Mouse (Mus musculus) kidney, adult 2 months (tissue): ENCODE results near the gene Cyp4a32. TPM values are rescaled to one million over a fixed set of nuclear protein-coding genes. Genes with fewer than 3 reads are reported as not detected.
A peak's percentile ranks its signal among the peaks of the same experiment; 100 is the strongest.
"Not testable (repeated sequence)": the region's sequence is repeated elsewhere in the genome, so short reads cannot be mapped to it uniquely, and the experiment has no call there.

Experiments used
- DNase-seq: peaks from one replicate; pipeline ENCODE4 v3.0.0; 2021
- H3K27ac ChIP-seq: fragments of 200-500 bp; 2 replicates; pipeline ENCODE4 v1.5.1; 2012; ENCODE audit warnings: low read depth, low read length, control low read depth, inconsistent platforms; ENCODE audit not compliant: insufficient read depth
- H3K27me3 ChIP-seq: fragments of 200-500 bp; replicated peaks from 2 replicates; pipeline ENCODE4 v1.6.1; 2012; ENCODE audit warnings: mild to moderate bottlenecking, moderate library complexity, low read length, inconsistent platforms; ENCODE audit not compliant: control insufficient read depth, insufficient read depth
- H3K36me3 ChIP-seq: fragments of 200-500 bp; 2 replicates; pipeline ENCODE4 v1.6.1; 2012; ENCODE audit warnings: mild to moderate bottlenecking, moderate library complexity, low read length, inconsistent platforms; ENCODE audit not compliant: control insufficient read depth, insufficient read depth
- H3K4me1 ChIP-seq: fragments of 200-500 bp; 2 replicates; pipeline ENCODE4 v1.6.1; 2011; ENCODE audit warnings: low read length; ENCODE audit not compliant: control insufficient read depth, insufficient read depth
- H3K4me3 ChIP-seq: fragments of 200-500 bp; 2 replicates; pipeline ENCODE4 v1.5.1; 2011; ENCODE audit warnings: mild to moderate bottlenecking, low read depth, low read length, control low read depth; ENCODE audit not compliant: insufficient read depth
- CTCF ChIP-seq: fragments of 200-500 bp; conservative IDR thresholded peaks from 2 replicates; pipeline ENCODE4 v1.5.1; 2011; ENCODE audit warnings: low read depth, mild to moderate bottlenecking, control low read depth, low read length, moderate library complexity, mixed read lengths; ENCODE audit not compliant: insufficient read depth, insufficient read length
- POLR2A ChIP-seq: fragments of 200-500 bp; IDR thresholded peaks from one replicate; pipeline ENCODE4 v1.6.1; 2011; ENCODE audit warnings: low read depth, low read length, control low read depth
- WGBS: fragments of 180-500 bp; shearing (Covaris S2); methylation state at CpG from one replicate; pipeline ENCODE4 v1.1.7; 2018; 5-methylcytosine and 5-hydroxymethylcytosine counted together
- polyA plus RNA-seq: library from polyadenylated mRNA; depleted of rRNA; stranded (reverse); fragments of >200 nt; gene quantifications from 2 replicates; pipeline ENCODE4 v1.2.3, GENCODE M21; 2012

The Cyp4a32 gene
- polyA plus RNA-seq, 1 experiment = 0.91 TPM

DNA sequence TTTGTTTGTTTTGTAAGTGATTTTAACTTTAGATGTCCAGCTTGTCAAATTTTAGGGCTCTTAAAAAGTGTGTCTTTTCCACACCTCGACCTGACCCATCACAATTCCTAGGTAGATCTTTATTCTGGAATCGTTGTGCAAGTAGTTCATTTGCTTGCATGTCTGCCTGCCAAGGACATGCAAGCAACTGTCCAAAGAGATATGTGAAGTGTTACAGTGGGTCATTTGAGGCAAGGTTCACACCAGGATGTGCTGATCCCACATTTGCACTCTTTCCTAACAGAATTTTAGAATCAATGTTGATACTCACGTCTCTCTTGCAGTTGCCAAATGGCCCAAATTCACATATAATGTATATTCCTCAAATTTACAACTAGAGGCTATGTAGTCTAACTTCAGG is 25.5 kb upstream of the Cyp4a32 start:
- Histone ChIP-seq H3K36me3 (no peaks in the 10 kb centered on the region; the same call in 1 of the 2 replicates), H3K27ac (no peak overlapping the region), H3K4me1 (no peaks in the 10 kb centered on the region), H3K27me3 (no peaks in the 10 kb centered on the region), H3K4me3 (no peak overlapping the region)
- TF ChIP-seq CTCF (no peak), POLR2A (no peak)
- no peak for DNase-seq
- WGBS = 69% methylated on average over 3 of the region's 3 CpGs

DNA sequence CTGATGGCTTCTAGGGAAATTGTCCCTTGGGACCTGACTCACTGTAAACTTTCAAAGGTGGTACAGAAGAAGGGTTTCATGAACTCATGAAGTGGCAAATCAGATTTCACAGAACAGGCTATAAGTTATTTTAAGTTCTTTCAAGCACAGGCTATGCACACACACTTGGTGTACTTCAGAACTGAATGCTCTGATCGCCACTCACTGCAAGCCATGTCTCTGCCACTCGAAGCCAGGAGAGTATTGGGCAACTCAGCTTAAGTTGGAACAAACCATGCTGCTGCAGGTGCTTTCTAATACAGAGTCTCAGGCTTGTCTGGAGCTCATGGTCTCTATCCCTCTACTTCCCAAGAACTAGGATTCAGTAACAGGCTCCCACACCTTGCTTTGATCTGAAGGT is 25.0 kb upstream of the Cyp4a32 start:
- Histone ChIP-seq H3K4me1 (no peaks in the 10 kb centered on the region), H3K27ac (no peak overlapping the region), H3K36me3 (no peaks in the 10 kb centered on the region; the same call in 1 of the 2 replicates), H3K27me3 (no peaks in the 10 kb centered on the region), H3K4me3 (no peak overlapping the region)
- TF ChIP-seq POLR2A = no peak
- TF ChIP-seq CTCF = no peak
- 80% methylated on average over 2 of the region's 2 CpGs for WGBS
- DNase-seq = no peak

DNA sequence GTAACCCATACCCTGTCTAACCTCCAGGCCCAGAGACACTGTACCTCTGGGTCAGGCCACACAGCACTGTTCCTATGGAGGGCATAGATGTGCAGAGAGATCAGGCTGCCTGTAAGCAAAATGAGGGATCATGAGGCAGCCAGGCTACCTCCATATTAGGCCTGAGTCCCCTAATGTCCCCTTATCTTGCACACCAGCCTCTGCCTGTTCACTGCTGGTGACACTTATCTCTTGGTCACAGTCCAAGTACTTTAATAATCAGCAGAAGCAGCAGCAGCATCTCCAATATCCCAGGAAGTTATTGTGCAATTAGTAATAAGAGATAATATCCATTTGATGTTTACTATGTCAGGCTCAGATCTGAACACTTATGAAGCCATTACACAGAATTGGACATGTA is 17.7 kb upstream of the Cyp4a32 start:
- no peaks in the 10 kb centered on the region for H3K27me3 ChIP-seq
- H3K27ac ChIP-seq = no peak overlapping the region
- TF ChIP-seq POLR2A (no peak), CTCF (no peak)
- no peak overlapping the region for H3K4me3 ChIP-seq
- no peaks in the 10 kb centered on the region for H3K36me3 ChIP-seq
- no peak for DNase-seq
- no peaks in the 10 kb centered on the region for H3K4me1 ChIP-seq

DNA sequence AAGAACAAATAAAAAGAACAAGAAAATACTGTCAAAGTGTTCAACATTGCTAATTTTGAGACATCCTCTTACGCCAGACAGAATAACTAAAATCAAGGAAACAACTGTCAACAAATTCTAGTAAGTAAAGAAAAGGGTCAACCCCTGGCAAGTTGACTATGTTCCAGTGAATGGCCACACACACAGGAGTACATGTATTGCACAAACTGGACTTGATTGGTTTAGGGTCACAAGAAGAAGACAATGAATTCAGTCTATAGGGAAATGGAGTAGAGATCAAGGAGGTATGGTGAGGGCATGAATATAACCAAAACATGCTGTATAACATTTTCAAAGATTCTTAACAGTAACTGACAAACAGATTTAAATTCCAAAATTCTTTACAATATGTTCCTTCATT is 4.4 kb upstream of the Cyp4a32 start:
- 83% methylated on average over 1 of the region's 1 CpGs for WGBS
- no peaks in the 10 kb centered on the region for H3K27me3 ChIP-seq
- TF ChIP-seq CTCF (no peak), POLR2A (no peak)
- H3K36me3 ChIP-seq = no peaks in the 10 kb centered on the region
- H3K27ac ChIP-seq = no peak overlapping the region
- DNase-seq = no peak
- H3K4me3 ChIP-seq = no peak overlapping the region
- no peaks in the 10 kb centered on the region for H3K4me1 ChIP-seq

DNA sequence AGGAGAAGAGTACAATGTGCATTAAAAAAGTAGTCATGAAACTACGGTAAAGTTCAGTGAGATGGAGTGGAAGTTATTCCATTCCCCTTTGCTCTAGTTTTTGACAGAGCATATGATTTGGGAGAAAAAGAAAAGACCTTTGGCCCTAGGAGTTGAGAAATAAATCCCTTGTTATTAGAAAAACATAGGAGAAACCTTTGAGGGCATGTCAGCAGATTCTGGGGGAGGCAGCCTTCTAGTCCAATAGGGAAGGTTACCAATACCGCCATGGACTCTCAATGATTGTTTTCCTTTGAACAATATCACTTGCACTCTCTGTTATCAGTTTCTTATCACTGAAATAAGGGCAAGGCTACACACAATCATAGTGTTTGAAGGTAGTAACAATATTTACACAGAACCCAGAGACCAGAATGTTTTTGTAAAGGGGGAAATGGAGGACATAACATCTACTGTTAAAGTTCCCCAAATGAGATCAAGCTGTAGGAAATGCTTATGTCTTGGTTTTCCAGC is 3.9 kb upstream of the Cyp4a32 start:
- no peak overlapping the region for H3K27ac ChIP-seq
- TF ChIP-seq POLR2A (no peak), CTCF (no peak)
- no peaks in the 10 kb centered on the region for H3K4me1 ChIP-seq
- no peak overlapping the region for H3K4me3 ChIP-seq
- no peak for DNase-seq
- H3K36me3 ChIP-seq = no peaks in the 10 kb centered on the region
- H3K27me3 ChIP-seq = no peaks in the 10 kb centered on the region
- WGBS = 51% methylated on average over 2 of the region's 2 CpGs

DNA sequence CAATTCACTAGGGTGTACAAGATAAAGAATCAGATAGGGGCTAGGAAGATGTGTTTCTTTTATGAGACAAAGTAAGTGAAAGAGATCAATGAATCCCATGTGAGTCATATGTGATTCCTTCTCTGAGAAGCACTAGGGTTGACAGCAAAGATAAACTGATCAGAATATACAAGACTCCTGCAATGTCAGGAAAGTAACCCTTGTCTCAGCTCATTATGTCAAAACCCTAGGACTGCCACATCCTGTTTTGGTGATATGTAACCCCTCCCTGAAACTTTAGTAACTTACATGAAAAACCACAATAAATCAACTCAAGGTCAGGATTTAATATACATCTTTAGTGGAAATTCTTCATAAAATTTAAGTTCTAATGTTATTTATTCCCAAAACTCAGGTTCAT is 13.2 kb downstream of the Cyp4a32 start:
- no peak for TF ChIP-seq CTCF
- TF ChIP-seq POLR2A = no peak
- no peaks in the 10 kb centered on the region for H3K27me3 ChIP-seq
- DNase-seq = no peak
- no peaks in the 10 kb centered on the region for H3K4me1 ChIP-seq
- H3K4me3 ChIP-seq = no peak overlapping the region
- H3K27ac ChIP-seq = no peak overlapping the region
- no peaks in the 10 kb centered on the region for H3K36me3 ChIP-seq

DNA sequence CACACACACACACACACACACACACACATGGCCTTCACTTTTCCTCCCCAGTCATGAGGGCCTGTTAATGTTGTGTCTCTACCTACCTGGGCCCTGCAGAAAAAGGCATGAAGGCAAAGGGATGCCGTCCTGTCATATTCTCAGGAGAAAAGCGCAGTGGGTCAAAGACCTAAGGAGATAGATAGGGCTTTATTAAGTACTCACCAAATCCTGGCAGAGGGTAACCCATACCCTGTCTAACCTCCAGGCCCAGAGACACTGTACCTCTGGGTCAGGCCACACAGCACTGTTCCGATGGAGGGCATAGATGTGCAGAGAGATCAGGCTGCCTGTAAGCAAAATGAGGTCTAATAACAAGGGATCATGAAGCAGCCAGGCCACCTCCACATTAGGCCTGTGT is 24.8 kb downstream of the Cyp4a32 start:
- H3K27me3 ChIP-seq = not testable (repeated sequence)
- WGBS = 95% methylated on average over 3 of the region's 3 CpGs

DNA sequence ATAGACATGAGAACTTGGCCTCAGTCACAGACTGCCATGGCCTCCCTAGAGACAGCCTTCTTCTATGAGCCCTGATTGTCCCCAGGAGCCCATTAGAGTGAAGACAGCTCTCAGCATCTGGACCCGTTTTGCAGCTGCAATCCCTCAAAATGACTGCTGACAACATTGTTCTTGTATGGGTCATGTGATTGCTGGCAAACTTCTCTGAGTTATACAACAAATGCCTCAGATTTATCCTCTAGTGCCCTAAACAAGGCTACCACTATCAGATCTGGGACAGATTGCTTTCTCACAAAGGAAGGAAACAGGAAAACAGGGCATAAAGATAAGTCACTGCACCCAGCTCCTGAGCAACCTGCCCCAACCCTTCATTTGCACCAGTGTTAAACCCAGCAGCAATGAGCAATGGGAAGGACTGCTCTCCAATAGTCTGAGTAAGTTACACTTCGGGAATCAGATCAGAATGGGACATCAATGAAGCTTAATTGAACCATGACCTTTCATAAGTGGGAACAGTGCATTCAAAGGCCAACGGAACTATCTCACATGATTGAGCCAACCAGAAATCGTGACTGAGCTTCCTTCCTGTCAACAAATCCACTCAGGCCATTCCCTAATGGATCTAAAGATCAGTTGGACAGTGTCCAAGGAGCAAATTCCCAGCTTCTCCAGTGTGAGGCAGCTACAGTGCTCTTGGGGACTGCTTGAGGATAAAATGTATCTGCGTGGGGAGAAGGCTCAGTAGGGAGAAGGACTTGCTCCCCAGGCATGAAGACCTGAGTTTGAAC is 42.4 kb downstream of the Cyp4a32 start:
- 18% methylated on average over 5 of the region's 5 CpGs for WGBS
- DNase-seq = peak; percentile 95
- Histone ChIP-seq H3K27ac (peak overlapping the region; percentile 97), H3K4me1 (peaks cover 23% of the 10 kb centered on the region), H3K4me3 (peak overlapping the region; percentile 19; the same call in 1 of the 2 replicates), H3K27me3 (no peaks in the 10 kb centered on the region), H3K36me3 (peaks cover 9% of the 10 kb centered on the region; the same call in 1 of the 2 replicates)
- TF ChIP-seq CTCF = no peak
- TF ChIP-seq POLR2A = no peak

More for the DNA sequence above, 24.8 kb downstream of the Cyp4a32 start:
- DNase-seq, H3K4me3 ChIP-seq, H3K4me1 ChIP-seq, H3K27ac ChIP-seq: not testable (repeated sequence)
- H3K36me3 ChIP-seq = peaks cover 17% of the 10 kb centered on the region
